Mouse (Mus musculus): ENCODE results near the gene Szt2.

Gene Szt2

DNA sequence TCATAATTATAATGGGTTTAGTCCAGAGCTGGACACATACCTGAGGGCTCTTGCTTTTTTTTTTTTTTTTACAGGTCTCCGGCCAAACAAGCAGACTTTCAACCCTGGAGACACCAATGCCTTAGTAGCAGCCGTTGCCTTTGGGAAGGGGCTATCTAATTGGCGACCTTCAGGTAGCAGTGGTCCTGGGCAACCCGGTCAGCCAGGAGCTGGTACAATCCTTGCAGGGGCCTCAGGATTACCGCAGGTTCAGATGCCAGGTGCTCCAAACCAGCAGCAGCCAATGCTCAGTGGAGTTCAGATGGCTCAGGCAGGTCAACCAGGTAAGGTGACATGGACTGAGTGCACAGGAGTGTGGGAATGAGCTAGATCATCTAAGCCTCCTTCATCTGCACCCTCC lies 4.5 kb upstream of the Szt2 start:
- DNase-seq (ENCODE audit: inconsistent age in 2 of 2, low spot score in 1 of 2): no peak

DNA sequence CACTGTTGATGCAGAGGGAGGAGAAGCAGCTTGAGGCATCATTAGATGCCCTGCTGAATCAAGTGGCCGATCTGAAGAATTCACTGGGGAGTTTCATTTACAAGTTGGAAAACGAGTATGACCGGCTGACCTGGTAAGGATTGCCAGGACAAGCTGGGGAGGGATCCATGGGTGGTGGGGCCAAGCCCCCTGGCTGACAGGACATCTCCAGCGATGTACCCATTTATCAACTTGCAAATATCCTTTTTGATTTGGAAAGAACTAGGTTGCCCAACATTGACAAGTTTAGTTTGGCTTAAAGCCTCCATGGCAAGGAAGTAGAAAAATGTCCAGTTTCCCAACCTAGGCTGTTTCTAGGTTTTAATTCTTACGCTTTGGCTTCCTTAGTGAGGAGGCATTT lies 1.8 kb upstream of the Szt2 start:
- no peak for DNase-seq (ENCODE audit: inconsistent age in 2 of 2, low spot score in 1 of 2)

DNA sequence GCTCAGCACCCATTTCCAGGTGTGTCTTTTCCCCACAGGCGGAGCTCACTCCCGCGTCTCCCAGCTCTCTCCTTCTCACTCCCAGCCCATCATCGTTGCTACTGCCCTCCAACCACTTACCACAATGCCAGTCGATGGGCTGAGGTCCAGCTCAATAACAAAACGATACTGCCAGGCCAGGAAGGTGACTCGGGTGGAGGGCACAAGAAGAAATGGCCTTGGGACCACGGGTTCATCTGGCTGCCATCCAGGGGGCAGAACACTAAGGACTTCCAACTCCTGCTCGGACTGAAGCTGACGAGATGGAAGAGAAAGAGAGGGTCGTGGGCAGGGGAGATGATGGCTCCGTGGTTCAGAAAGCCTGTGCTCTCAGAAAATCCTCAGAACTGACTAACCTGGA lies 6.4 kb downstream of the Szt2 start:
- DNase-seq (ENCODE audit: inconsistent age in 2 of 2, low spot score in 1 of 2): peak; percentile 60 to 72

DNA sequence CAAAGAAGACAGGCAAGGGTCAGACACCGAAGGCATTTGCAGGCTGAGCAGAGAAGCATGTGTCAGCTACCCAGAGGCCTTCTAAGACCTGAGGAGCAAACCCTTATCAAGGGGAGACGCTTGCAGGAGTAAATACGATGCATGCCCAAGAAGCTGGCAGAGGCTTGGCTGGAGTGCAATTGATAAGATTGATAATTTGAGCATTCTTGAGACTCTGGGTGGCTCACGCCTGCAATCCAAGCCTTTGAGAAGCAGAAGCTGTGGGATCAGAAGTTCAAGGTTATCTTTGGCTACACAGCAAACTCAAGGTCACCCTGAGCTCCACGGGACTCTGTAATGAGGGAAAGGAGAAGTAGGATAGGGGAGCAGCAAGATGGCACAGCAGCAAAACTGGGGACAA lies 7.2 kb downstream of the Szt2 start:
- peak; percentile 37 to 76 for DNase-seq (ENCODE audit: inconsistent age in 2 of 2, low spot score in 1 of 2)

DNA sequence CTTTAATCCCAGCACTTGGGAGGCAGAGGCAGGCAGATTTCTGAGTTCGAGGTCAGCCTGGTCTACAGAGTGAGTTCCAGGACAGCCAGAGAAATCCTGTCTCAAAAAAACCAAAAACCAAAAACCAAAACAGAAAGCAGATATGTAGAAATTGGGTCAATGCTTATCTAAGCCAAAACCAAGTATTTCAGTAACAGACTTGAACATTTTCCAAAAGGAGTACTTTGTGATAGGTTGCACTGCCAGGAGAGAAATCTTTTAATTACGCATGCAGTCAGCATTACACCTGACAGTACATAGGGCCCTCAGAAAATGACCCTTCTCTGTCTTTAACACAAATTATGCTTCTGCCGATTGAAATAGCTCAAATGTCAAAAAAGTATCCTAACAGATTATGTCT lies 7.7 kb downstream of the Szt2 start:
- peak in 1 of 2 experiments; percentile 28 for DNase-seq (ENCODE audit: inconsistent age in 2 of 2, low spot score in 1 of 2)

DNA sequence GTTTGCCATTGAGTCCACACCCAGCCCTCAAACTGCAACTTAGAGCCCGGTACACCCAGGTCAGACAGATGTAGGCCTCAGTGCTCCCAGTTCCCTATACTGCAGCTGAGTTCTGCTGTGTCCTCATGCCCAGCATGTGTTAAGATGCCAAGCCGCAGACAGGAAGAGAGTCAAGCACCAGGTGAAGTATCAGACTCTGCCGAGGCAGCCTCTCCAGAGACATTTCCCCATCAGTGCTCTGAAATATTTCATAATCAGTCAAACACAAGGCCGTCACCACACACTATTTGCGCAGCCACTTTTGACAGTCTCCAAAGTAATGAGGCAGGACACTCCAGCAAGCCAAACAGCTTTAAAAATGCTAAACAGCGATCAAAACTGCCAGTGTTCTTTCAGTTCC lies 10.7 kb downstream of the Szt2 start:
- peak in 1 of 2 experiments; percentile 51 for DNase-seq (ENCODE audit: inconsistent age in 2 of 2, low spot score in 1 of 2)

DNA sequence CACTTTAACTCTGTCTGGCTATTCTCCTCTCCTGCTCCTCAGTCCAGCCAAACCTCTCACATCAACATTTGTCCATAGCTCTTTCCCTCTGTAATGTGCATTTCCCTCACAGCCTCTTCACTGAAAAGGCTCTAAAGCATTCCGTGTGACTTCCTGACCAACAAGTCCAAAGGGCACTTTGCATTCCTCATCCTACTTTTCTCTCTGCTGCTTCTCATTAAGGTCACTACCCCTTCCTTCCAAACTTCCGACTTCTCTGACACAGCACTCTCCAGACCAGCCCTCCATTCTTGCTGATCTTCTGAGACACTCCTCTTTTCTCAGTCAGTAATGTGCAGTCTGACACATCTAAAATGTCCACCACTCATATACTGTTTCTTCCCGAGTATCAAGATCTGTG lies 12.6 kb downstream of the Szt2 start:
- no peak for DNase-seq (ENCODE audit: inconsistent age in 2 of 2, low spot score in 1 of 2)

DNA sequence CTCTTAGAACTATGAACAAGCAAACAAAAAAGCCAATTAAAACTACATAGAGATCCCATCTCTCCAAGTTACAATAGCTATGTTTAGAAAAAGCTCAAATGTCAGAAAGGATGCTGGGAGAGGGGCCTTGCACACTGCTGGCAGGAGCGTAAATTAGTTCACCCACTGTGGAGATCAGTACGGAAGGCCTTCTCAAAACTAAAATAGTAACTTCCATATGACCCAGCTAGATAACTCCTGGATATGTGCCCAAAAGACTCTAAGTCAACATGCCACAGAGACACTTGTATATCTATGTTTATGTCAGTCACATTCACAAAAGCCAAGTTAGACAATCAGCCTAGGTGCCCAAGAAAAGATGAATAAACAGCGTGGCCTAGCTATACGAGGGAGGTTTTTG lies 13.8 kb downstream of the Szt2 start:
- DNase-seq (ENCODE audit: inconsistent age in 2 of 2, low spot score in 1 of 2): no peak

DNA sequence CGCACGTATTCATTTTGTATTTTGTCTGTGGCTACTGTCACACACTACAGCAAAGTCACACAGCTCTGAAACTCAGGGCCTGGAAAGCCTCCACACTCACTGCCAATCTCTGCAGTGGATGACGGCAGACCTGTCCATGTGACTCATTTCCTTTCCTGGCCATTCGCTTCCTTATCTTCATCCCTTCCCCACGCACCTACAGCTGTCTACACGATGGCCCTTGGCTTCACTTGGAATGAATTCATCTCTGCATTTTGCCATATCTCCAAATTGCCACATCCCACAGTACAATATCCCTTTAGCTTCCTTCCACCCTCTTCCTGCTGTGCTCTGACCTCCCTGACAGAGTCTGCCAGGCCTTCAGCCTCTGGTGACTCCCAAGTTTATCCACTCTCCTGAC lies 14.6 kb downstream of the Szt2 start:
- DNase-seq (ENCODE audit: inconsistent age in 2 of 2, low spot score in 1 of 2): no peak

DNA sequence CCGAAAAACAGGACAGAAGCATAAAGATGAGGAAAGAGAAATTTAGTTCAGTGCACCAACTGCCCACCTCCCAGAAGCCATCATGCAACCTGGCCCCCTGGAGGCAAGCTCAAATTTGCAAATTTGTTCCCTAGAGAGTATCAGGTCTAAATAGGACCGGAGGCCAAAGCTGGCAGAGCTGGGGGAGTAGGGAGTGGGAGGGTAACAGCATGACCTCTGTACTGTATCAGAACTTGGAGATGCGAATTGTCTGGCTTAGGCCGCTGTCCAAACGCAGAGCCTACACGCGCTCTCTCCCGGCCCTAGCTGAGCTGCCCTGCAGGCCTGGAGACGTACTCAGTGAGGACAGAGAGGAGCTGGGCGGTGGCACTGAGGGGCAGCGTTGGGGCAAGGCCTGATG lies 18.9 kb downstream of the Szt2 start:
- DNase-seq (ENCODE audit: inconsistent age in 2 of 2, low spot score in 1 of 2): no peak

DNA sequence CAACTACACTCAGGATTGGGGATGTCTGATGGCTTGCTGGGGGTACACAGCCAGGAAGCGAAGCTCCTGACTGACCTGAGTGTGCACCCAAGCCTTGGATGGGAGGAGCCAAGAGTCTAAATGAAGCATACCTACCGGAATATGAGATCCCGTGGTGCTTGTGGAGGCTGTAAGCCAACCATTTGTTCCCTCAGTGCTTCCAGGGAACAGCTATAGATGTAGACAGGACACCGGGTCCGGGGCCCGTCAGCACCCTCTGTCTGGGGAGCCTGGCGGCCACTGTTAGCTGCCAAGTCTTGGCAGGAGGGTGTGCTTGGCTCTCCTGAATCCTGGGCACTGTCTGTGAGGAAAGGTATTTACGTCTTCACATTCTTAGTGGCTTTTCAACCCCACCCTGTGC lies 21.8 kb downstream of the Szt2 start:
- DNase-seq (ENCODE audit: inconsistent age in 2 of 2, low spot score in 1 of 2): no peak

DNA sequence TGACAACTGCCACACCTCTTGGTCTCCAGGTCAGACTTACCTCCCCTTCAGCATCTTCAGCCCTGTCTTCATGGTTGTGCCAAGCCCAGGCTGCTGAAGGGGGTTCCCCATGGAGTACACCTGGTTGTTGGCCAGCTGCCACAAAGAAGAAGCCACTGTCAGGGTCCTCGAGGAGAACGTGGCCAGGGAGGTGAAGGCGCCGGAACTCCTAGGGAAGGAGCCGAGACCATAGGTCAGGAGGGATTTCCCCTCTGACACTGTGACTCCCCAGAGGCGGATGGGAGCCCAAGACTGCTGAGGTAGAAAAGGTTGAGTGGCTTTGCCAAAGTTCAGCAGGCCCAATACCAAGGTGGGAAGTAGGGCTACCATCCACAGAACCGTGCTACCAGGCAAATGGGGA lies 25.8 kb downstream of the Szt2 start:
- no peak for DNase-seq (ENCODE audit: inconsistent age in 2 of 2, low spot score in 1 of 2)

DNA sequence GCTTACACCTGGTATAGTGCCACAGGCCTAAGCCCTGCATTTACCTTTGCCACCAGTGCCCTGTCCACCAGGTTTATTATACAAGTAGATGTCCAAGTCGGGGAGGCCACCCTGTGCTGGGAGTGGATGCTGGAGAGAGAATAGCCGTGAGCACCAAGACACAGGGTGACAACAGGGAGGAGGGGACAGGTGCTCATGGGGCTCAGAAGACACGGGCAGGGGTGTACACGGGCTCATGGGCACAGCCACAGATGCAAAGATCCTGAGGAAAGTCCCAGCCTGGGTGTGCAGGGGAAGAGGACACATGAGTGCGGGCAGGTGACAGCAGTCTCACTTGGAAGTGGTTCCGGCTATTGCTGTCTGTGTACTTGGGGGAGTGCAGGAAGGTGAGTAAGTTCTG lies 33.1 kb downstream of the Szt2 start:
- DNase-seq (ENCODE audit: inconsistent age in 2 of 2, low spot score in 1 of 2): no peak

DNA sequence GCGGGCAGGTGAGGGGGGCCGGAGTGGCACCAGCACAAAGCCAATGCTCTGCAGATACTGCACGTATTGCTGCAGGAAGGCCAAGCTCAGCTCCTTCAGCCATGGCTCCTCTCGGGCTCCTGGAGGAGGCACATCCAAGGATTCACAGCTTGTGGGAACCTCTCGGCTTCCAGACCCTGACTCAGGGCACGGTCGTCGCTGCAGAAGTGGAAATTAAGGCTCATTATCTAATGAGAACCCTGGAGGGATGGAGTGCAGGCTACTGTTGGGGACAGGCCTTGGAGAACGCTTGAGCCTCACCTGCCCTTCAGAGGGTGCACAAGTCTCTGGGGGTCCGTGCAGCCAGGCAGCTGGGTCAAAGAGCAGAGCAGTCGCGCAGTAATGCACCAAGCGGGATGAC lies 37.3 kb downstream of the Szt2 start:
- DNase-seq (ENCODE audit: inconsistent age in 2 of 2, low spot score in 1 of 2): no peak

DNA sequence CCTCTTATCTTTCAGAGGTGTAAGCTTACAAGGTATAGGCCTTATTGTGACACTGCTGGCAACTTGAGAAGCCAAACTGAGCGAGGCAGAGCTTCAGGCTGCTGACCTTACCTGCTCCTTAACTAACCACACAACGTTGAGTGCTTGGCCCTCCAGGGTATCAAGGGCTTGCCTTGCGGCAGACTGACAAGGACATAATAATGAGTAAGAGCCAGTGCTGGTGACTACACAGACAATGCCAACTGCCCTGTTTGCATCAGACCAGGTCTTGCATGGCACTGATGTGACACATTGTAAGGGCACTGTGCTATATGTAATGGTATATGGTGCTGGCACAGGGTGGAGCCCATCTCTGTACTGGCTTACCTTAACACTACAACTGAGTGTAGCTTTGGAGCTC lies 40.5 kb downstream of the Szt2 start:
- DNase-seq (ENCODE audit: inconsistent age in 2 of 2, low spot score in 1 of 2): peak in 1 of 2 experiments; percentile 79

DNA sequence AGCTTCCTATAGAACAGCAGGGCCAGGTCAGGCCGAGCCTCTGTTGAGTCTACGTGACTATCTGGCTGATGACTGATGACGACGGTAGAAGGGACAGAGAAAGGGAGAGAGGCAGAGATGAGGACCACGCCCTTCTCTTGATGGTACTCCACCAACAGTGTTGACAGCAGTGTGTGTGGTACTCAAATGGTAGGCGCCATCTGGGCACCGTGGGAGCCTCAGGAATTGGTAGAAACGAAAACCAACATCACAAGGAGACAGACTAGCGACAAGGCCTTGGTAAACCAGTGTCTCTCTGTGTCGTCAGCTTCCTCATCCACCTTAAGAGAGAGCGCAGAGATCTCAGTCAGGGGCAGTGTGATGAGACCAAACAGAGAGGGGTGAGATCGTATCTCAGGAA lies 41.5 kb downstream of the Szt2 start:
- DNase-seq (ENCODE audit: inconsistent age in 2 of 2, low spot score in 1 of 2): peak in 1 of 2 experiments; percentile 24

DNA sequence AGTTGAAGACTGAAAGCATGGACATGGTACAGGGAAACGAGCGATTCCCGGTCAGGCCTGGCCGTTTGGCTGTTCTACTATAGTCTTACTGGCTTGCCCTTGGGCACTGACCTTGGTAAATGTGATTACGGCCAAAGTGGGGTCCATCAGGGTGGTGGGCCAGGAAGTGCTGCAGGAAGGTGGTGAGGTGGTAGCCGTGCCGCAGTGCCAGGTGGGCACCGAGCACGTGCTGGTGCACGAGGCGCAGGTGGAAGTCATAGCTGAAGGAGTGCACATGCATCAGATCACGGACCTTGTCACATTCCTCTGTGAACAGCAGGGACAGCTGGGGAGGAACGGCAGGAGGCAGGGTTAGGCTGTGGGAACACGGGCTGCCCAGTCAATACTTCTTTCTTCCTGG lies 43.1 kb downstream of the Szt2 start:
- peak in 1 of 2 experiments; percentile 62 for DNase-seq (ENCODE audit: inconsistent age in 2 of 2, low spot score in 1 of 2)

DNA sequence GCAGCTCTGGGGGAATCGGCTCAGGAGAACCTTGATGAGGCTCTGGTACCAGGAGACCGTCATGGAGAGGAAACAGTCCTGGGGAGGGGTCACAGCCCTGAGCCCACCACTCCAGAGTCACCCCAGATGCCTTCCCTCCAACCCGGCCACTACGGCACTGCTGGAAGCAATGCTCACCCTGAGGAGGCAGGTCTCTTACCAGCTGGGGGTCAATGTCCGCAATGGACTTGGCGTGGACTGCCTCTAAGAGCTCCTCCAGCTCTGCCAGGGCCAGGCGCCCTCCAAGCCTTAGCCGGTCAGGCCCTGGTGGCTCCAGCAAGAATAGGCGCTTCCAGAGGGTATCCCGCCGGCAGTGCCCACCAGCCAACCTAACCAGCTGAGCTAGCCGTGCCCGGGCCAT lies 44.4 kb downstream of the Szt2 start:
- DNase-seq (ENCODE audit: inconsistent age in 2 of 2, low spot score in 1 of 2): no peak

DNA sequence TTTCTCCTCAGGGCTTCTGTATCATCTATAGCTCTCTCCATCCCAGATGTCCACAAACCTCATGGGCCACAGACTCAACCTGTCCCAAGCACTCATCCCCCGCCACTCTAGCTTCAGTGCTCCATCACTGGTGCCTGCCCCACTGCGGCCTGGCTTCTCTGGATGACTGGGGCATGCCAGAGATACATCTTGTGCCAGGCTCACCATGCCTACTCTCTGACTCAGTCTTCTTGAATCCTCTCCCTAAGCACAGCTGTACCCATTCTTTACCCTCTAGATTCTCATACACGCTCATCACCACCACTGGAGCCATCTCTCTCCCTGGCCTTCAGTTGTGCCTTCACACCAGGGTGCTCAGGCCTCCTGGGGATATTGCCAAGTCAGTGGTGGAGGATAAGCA lies 45.1 kb downstream of the Szt2 start:
- no peak for DNase-seq (ENCODE audit: inconsistent age in 2 of 2, low spot score in 1 of 2)

DNA sequence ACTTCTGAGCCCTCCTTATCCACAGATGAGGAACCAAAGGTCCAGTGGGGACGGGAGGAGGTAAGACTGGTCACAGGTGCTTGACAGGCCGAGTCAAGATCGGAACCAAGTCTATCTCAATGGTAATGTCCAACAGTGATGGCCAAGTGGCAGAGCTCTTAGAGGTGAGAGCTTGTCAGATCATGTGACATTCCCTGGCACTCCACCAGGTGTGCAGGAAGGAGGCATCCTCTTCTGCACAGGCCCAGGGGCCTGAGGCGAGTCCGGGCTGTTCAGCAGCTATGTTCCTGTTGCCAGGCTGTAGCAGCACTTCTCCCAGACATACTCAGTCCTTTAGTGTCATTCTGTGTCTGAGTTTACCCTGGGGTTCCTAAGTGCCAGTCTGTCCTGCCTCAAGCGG lies 46.2 kb downstream of the Szt2 start:
- no peak for DNase-seq (ENCODE audit: inconsistent age in 2 of 2, low spot score in 1 of 2)

DNA sequence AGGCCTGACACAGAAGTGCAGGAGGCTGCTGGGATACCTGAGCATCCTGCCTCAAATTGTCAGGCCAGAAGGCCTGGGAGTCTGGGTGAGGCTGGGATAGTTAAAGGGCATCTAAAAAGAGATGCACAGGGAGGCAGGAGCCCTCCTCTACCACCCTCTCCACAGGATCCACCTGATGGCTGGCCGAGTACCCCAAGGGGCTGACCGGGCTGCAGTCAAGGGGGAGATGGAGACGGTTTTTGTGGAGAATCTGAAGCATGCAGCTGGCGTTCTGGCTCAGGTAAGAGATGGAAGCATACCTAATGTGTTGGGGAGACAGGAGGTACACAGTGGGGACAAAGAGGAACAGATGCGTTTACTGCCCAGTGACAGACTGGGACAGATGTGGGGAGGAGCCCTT lies 47.6 kb downstream of the Szt2 start:
- DNase-seq (ENCODE audit: inconsistent age in 2 of 2, low spot score in 1 of 2): no peak

DNA sequence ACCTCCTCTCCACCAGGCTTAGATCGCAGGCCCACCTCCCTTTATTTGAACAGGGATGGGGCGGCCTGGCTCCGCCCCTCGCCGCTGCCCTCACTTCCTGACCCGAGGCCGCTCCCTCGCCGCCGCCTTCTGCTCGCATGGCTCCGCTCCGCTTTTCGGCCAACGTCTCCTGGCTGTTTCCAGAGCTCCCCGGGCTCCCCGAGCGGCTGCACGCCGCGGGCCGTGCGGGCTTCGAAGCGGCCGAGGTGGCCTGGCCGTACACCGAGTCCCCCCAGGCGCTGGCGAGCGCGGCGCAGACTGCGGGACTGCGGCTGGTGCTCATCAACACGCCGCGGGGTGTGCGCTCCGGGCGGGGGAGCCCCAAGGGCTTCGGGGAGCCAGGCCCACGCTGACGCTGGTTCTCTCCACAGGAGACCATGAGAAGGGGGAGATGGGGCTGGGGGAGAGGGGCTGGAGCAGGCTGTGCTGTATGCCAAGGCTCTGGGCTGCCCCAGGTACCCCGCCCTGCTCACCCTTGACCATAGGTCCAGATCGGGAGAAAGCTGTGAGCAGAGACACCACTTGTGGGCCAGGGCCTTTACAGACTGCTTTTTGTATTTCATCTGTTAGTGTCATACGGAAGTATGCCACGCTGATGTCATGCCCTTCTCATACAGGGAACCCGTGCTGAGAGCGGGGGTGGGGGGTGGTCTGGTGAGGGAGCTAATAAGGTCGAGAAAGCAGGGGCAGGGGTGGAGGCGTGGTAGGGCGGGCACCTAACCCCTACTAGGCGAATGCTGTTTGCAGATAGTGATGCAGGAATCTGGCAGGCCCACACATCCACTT lies 49.0 kb downstream of the Szt2 start:
- peak; percentile 82 to 95 for DNase-seq (ENCODE audit: inconsistent age in 2 of 2, low spot score in 1 of 2)

DNA sequence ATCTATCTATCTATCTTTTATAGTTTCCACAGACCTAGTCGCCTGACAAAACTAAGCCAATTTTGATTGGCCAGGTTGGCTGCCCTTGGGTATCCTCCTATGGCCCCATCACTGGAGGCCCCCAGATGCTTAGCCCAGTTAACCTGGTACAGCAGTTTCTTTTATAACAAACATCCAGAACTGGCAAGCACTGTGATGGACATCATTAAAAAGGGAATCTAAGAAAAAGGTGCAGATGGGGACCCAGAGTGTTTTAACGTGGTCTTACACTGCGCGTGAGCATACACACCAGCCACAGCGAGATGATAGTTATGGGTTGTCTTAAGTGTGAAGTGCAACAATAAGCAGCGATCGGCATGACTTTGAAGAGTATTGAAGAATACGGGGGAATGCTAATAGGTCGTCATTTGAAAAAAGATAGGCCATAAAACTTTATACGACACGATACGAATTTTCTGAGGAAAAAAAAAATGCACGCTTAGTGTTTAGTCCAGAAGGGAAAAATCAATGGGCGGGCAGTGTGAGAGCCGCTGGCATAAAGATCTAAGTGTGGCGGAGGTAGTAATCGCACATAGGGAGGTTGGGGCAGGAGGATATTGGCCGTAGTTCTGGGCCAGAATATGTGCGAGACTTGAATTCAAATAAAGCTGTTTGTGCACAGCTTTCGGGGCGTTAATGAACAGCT lies 49.7 kb downstream of the Szt2 start:
- DNase-seq (ENCODE audit: inconsistent age in 2 of 2, low spot score in 1 of 2): no peak
